Mouse (Mus musculus): ENCODE measurements around the gene 1700001O22Rik.

DNA sequence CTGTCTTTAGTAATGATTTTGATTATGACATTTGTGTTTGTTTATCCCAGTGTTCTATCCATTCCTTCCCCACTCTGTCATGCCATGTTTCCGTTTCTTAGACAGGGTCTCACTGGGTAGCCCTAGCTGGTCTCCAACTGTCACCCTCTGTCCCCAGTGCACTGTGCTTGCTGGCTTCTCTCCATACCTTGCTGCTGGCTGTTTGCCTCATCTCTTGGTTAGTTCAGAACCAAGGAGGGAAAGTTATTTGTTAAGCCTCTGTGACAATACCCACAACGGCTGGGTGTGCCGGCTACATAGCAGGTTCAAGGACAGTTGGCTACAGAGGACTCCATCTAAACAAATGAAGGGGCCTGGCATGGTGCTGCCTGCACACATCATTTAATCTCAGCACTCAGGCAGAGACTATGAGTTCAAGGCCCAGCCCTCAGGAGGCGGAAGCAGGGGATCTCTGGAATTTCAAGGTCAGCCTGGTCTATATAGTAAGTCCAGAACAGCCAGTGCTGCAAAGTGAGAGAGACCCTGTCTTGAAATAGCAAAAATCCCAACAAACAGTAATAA lies 55.8 kb downstream of the 1700001O22Rik start:
- TF ChIP-seq EP300 (IDR thresholded peaks at IDR 0.05; ENCODE audit: insufficient read depth, low read depth, low read length) = no peak
- TF ChIP-seq CTCF (IDR thresholded peaks at IDR 0.05) = no peak
